Mouse (Mus musculus): ENCODE results near the gene Senp2.

Gene Senp2

DNA sequence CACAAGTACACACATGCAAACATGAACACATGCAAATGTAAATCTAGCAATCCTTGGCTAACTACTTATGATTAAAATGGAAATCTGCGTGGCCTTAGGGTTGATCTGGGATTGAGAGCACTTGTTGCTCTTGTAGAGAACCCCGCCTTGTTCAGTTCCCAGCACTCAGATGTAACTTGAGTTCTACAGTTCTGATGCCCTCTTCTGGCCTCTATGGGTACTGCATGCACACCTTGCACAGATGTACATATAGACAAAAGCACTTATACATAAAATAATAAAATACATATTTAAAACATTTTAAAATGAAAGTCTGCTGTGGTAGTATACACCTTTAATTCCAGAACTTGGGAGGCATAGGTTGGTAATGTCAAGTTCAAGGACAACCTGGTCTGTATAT lies 12.8 kb downstream of the Senp2 start:
- peak; percentile 76 for DNase-seq (ENCODE audit: low read depth, low spot score)

DNA sequence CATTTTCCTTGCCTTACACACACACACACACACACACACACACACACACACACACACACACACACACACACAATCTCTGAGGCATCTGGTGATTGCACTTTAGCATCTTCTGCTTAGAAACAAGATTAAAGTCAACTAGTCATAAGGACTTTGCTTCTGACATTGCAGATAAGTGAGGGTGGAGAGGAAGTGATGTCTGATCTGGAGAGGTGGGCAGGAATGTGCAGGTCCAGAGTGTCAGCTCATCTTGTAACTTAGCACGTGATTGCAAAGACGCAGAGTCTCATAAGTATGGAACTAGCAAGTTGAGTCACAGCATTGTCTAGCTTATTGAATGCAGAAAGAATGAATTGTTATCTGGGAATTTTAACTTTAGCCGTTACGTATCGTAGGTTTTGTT lies 18.2 kb downstream of the Senp2 start:
- DNase-seq (ENCODE audit: low read depth, low spot score) = no peak

DNA sequence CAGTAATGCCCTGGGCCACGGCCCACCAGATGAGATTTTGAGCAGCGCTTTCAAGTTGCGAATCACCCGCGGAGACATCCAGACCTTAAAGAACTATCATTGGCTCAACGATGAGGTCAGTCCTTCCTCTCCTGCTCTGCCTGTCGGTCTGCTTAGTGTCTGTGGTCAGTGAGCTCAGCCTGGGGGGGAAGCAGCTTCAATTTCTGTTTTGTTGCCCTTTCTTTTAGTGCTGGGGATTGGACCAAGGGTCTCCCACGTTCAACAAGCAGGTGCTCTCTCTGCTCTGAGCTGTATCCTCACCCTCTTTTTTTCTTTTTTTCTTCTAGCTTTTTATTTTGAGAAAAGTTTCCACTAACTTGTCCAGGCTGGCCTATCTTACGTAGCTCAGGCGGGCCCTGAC lies 29.3 kb downstream of the Senp2 start:
- no peak for DNase-seq (ENCODE audit: low read depth, low spot score)

DNA sequence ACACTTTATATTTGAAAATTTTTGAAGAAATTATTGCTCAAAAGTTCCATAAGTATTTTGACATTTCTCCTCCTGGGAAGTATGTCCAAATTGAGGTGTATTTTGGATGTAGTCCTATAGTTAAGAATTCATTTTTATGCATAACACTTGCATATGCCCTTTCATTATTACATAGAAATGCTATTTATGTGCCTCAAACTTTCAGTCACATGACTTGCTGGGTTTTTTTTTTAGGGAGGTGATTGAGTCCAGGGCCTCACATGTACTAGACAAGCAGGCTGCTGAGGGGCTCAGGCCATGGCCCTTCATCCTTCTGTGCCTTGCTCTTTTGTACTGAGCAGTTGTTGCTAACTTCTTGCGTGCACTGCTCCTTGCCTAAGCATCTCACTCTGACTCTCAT lies 30.7 kb downstream of the Senp2 start:
- DNase-seq (ENCODE audit: low read depth, low spot score) = no peak

DNA sequence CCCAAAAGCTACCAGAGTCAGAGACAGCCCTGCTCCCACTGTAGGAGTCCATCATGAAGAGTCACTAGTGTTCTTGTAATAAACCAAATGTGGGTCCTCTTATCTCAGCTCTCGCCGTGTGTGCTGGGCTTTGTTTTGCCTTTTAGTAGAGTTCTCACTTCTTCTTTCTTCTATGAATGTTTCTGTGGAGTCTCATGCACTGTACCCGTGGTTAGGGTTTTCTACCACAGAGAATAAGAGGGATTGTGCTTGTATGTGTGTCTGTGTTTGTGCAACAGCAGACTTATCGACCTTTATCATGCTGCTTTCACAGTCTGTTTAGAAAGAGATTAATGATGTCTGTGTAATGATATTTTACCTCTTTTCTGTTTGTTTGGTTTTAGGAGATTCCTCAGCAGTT lies 34.5 kb downstream of the Senp2 start:
- no peak for DNase-seq (ENCODE audit: low read depth, low spot score)

DNA sequence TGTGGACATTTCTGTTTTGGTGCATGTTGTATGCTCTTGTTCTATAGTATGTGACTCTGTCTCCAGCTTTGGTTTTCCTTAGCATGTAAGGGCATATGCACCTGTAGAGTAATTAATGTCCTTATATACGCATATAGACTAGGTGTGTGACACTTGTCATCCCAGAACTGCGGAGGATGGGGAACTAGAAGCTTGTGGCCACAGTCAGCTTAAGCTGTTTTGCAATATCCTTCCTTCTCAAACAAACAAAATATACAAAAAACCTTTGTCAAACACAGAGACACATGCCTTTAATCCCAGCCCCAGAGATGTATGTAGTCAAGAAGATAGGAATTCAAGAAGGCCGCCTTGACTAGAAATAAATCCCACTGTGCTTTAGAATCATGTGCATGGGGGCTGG lies 36.6 kb downstream of the Senp2 start:
- DNase-seq (ENCODE audit: low read depth, low spot score) = no peak

DNA sequence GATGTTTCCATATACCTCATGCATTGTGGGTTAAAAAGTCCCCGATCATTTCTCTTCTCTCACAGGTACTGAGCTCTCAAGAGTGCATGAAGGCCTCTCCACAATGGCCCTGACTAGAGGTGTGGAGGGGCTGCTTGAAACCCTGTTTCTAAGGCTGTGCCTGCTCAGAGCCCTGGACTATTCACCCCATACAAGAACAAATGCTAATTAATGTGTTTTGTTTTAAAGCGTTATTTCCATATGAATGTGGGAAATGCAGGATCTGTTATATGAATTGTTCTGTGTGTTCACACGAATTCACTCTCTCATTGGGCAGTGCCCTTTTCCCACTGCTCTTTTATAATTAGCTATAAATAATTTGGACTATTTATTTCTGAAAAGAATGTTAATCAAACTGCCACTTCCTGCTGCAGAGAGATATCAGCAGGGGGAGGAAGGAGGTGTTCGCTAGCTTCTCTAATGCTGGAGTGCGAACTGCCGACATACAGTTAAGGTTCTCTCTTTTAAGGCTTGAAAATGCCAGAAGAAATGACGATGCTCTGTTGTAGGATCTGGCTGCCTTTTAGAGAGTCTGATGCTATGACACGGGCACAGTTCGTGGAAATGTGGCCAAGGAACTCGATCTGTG lies 37.6 kb downstream of the Senp2 start:
- DNase-seq (ENCODE audit: low read depth, low spot score) = no peak

DNA sequence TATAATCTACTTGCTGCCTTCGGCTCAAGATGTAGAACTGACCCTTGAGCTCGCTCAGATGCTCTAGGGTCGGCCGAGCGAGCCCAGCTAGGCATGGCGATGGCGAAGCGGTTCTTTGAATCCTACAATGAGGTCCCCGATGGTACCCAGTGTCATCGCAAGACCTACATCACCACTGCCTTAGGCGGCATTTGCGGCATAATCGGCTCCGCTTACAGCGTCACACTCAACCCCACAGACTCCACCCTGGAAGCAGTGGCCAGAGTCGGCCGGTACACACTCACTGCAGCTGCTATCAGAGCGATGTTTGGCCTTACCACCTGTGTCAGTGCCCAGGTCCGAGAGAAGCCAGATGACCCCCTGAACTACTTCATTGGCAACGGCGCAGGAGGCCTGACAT lies 44.1 kb downstream of the Senp2 start:
- peak; percentile 50 for DNase-seq (ENCODE audit: low read depth, low spot score)

DNA sequence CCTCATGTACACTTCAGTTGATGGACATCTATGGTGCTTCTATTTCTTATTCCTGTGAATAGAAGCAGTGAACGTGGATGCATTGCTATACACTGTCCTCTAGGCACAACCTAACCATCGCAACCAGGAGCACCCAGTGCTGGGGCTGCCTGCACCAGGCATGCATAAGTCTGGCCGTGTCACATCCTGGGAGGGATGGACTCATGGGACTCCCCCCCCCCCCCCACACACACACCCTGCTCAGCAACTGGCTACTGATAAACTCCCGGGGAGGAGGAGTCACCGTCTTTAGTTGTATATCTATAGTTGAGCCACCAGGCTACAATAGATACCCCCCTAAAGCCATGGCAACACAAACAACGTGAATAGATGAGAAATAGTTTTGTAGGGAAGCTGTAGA lies 48.2 kb downstream of the Senp2 start:
- no peak for DNase-seq (ENCODE audit: low read depth, low spot score)

DNA sequence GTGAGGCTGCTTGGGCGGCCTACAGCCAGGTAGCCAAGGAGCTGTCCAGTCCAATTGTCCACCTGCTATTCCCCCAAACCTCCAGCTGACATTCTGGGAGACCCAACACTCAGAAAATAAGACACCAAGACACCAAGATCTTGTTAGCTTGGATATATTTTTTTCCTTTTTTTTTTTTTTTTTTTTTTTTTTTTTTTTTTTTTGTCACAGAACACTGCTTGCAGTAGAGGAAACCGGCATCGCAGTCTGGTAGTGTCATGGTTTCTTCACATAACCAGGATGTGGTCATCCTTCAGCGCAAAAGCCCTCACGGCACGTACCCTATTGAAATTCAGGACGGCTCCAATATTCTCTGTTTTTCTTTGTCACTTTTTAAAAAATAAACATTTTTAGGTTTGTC lies 49.6 kb downstream of the Senp2 start:
- no peak for DNase-seq (ENCODE audit: low read depth, low spot score)

DNA sequence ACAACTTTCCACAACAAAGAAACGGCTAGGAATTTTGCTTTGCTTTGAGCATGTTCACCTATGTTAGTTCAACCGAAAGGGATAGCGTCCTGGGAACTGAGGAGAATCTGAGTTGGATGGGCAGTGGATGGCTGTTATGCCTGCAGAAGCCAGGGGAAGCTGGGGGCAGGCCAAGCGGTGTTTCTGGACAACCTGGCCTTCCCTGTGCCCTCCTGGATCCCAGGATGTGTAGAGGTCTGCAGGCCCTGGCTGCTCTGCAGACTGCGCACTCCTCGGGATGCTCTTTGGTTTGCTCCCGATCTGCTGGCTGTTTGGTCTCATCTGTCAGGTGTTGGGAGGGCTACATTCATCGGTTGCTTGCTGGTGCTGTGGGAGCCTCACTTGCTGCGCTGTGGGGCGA lies 51.1 kb downstream of the Senp2 start:
- no peak for DNase-seq (ENCODE audit: low read depth, low spot score)

DNA sequence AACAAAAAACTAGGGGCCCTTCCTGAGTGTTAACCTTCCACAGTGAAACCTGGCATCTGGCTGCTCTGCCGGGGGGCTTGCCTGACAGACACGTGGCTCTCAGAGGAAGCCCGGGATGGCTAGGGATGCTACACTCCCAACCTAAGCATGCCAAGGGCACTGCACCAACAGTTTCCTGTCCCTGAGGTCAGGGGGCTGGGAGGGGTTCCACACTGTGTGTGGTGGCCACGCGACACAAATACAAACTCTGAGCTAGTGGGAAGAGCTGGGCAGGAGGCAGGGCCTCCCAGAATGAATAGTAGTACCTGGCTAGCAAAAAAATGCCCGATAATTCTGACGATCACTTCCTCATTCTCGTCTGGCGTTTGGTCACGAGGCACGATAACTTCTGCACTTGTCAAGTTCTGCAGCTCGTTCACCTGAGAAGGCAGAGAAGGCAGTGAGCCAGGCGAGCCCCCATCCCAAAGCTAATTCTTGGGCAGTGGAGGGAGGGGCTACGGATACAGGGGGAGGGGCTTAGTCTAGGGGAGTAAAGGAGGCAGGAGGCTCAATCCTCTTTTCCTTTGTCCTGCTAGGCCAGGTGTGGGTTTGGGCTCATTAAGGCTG lies 52.4 kb downstream of the Senp2 start:
- peak; percentile 42 for DNase-seq (ENCODE audit: low read depth, low spot score)

DNA sequence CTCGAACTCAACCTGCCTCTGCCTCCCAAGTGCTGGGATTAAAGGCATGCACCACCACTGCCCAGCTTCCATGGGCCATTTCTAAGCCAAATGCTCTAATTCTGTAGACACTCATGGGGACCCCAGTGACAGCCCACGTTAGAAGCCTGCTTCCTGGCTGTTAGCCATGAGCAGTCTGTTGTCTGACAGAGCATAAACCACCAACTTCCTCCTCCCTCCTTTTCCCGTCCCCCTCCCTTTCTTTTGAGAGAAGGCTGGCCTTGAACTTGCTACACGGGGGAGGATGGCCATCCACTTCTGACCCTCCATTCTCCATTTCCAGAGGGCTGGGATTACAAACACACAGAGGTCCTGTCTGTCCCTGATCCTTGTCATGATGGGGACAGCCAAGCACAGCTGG lies 53.0 kb downstream of the Senp2 start:
- DNase-seq (ENCODE audit: low read depth, low spot score) = no peak

DNA sequence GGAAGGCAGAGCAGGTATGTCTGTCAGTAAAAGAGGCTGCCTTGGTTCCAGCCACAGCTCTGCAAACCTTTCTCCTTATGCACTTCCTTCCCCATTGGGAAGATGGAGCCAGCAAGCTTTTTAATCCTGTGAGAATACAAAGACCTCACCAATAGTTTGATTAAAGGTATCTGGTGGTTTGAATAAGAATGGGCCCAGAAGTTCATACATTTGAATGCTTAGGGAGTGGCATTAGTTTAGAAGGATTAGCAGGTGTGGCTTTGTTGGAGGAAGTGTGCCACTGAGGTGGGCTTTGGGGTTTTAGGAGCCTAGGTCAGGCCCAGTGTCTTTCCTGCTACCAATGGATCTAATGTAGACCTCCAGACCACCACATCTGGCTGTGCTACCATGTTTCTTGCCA lies 56.3 kb downstream of the Senp2 start:
- DNase-seq (ENCODE audit: low read depth, low spot score) = peak; percentile 54

DNA sequence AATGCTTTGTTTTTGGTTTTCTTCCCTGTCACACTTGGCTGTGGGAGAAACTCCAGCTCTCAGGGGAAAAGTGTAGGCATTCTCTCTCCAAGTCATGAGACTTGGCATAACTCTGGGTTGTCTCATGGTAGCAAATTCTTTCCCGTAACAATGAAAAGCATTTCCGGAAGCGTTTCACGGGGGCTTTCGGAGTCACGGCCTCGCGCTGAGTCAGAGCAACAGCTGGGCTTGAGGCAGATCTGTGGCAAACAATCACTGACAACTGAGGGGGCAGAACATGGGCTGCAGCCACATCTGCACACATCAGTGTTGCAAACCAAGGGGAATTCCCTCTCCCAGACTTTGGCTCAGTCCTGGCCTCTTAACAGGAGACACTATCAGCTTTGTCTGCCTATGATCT lies 58.1 kb downstream of the Senp2 start:
- DNase-seq (ENCODE audit: low read depth, low spot score) = peak; percentile 37

DNA sequence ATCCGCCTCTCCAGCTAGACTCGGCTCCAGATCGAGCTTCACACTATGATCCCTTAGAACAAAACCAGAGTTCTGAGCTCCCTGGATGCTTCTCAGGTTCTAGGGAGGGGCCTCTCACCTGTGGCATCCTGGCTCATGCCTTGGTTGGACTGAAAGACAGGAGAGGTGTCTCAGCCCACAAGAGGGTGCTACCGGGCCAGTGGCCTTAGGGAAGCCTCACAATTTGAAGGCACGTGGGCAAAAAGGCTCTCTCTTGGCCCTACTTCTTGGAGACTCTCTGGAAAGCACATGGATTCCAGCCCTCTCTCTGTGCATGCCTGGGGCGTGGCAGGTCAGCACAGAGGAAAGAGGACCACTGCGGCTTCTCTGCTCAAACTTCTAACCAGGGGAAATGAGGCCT lies 62.1 kb downstream of the Senp2 start:
- DNase-seq (ENCODE audit: low read depth, low spot score) = peak; percentile 59

DNA sequence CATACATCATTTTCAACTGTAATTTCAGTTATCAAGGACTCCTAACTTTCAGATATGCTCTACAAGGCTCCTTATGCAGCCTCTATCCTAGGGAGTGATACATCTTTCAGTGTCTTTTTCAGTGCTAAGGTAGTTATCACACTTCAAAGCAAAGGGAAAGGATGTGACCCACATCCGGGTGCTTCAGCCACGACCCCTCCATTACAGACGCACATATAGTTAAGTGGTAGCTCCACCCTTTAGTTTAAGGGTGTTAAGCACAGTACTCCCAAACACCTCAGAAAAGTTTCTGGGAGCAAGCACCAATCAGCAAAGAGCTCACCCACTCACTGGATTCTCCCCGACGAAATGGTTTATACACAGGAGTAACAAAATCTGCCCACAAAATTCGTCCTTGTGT lies 65.8 kb downstream of the Senp2 start:
- no peak for DNase-seq (ENCODE audit: low read depth, low spot score)

DNA sequence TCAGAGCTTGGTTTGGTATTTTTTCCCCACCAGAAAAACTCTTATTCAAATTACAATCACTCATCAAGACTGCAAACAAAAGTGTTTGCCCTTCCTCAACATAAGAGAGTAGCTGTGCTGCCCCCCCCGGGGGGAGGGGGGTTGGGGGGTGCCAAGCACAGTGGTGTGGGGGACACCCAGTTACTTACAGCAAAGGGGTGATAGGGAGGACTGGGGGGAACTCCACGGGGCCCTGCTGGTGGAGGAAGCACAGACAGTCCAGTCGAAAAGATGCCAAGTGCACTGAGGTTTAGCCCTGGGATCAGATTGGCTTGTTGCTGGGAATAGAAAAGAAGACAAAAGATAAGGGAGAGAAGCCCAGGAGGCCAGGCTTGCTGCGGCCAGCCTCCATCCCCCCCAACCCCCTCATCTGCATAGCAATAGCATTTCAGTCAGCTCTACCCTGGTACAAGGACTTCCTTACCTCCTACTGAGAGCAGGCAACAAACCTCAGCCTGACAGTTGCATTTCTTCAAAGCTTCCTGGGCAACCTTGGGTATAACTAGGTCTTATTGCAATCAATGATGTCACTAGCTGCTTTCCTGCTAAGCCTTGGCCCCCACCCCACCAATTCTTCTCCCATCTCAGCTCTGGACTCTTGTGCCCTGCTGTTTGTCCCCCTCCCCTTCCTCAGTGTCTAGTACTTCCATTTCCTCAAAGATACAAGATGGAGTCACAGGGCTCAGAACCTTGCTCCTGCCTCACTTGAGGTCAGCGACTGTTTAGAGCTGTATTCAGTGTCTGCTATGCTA lies 66.7 kb downstream of the Senp2 start:
- DNase-seq (ENCODE audit: low read depth, low spot score) = peak; percentile 90

DNA sequence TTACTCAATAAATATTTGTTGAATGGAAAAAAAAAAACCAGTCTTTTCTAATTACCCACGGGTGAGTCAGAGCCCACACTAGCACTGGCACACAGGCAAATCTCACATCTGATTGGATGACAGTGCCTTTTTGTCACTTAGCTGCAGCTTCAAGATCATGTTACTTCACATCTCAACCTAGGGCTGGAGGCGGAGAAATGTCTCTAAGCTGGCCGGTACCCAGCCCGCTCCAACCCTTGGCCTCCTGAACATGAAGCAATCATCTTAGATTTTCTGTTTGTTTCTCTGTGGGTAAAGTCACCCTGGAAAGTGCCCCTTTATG lies 67.3 kb downstream of the Senp2 start:
- DNase-seq (ENCODE audit: low read depth, low spot score) = no peak

DNA sequence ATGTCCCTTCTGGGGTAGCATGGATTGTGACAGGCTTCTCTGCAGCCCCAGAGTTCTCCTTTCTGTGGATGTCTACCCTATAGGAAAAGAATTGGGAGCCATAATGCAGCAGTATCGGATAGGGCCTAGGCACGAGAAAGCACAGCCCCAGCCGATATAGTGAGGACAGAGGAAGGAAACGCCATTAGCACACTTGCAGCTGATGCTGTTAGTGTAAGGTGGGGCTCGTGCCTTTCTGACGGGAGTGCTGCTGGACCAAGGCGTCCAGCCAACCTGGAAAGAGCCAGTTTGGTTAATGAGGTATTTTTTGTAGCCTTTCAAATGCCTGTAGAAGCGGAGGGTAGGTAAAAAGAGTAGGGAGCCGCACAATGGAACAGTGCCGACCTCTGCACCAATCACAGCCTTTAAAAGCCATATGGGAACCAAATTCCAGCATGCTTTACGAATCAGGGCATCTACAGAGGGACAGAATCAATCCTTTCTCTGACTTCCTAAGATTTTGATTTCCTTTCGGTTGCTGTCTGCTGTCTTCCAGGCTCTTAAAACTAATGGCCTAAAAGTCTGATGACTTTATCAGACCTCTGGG lies 70.9 kb downstream of the Senp2 start:
- no peak for DNase-seq (ENCODE audit: low read depth, low spot score)

DNA sequence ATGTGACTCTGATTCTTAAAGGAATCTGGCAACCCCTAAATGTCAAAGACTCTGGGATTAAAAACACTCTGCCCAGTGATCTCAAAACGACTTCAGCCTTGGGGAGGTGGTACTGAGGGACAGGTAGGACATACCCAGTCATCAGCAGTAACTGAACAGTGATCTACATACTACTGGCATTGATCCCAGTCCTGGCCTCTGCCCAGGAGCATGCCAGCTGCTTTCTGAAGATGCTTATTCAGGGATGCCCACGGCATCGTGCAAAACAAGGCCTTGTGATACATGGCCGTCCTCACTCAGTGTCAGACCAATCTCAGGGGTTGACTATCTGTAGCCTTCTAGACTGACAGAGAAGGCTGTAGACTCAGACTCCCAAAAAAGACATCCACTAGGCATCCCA lies 76.1 kb downstream of the Senp2 start:
- no peak for DNase-seq (ENCODE audit: low read depth, low spot score)

DNA sequence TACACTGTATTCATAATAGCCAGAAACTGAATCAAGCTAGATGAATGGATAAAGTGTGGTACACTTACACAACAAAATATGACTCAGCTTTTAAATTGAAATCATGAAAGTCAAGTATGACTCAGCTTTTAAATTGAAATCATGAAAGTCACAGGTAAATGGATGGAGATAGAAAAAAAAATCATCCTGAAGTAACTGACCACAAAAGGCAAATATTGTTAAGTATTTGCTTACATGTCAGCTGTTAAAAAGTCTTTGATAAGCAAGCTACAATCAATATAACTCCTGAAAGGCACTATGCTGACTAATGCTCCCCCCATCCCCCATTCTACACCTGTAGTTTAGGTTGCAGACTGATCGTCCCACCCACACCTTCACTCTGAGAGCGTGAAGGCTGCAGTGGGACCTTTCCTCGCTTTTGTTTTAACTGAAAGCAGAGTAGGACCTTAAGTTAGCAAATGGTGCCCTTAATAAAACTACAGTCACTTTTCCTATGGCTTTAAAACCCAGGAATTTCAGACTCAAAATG lies 82.0 kb downstream of the Senp2 start:
- DNase-seq (ENCODE audit: low read depth, low spot score) = no peak

DNA sequence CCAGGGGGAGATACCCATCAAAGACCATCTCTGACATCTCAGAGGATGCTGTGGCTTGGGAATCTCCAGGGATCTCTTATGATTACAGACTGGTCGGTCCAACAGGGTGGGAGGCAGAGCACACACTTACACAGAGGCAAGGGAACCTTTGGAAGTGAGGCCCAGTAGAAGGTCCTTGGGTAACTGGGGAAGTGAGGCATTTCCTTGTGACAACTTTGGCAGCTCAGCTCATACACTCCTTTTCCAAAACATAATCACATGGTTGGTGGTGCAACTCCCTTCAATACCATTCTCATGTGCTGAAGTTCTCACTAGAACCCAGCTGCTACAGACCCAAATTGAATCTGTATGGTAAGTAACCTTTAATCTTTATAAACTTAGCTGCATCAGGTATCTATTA lies 86.5 kb downstream of the Senp2 start:
- DNase-seq (ENCODE audit: low read depth, low spot score) = no peak

Data from ZHBTc4 (cell line).